Comparison of ENCODE assay signal across 14 mouse cellular contexts in genomic region chr9:98350318-98351144, GRCm38 (mm10).
DNase-seq lines count a peak whose midpoint lies in the region; ATAC-seq and TF ChIP-seq lines count a peak whose summit lies in the region.
"Had no signal": no experiment of that assay in that cellular context is flagged by ENCODE, and none has a peak within 500 bp of the region (broad histone marks: within the 10 kb centered on the region; RNA-seq: fewer than 3 reads in every experiment).

No protein-coding gene starts in this region.

- H3K36me3 ChIP-seq in intestine, embryonic 15.5 days, result no peaks in the 10 kb centered on the region
- peaks cover 5% of the 10 kb centered on the region; the same call in 1 of the 2 replicates for H3K36me3 ChIP-seq in intestine, postnatal 0 days (ENCODE audit: control insufficient read depth, insufficient read depth)
- no peaks in the 10 kb centered on the region for H3K36me3 ChIP-seq in forebrain, embryonic 12.5 days (replicated peaks)
- H3K36me3 ChIP-seq in hindbrain, postnatal 0 days (ENCODE audit: insufficient read depth, low read length), result no peaks in the 10 kb centered on the region
- H3K36me3 ChIP-seq in midbrain, embryonic 16.5 days (ENCODE audit: control insufficient read depth, insufficient read depth, low read length), result no peaks in the 10 kb centered on the region
- H3K36me3 ChIP-seq: embryonic facial prominence, embryonic 13.5 days had no signal

- H3K27ac ChIP-seq in intestine, embryonic 15.5 days, result peak overlapping the region; percentile 32; the same call in 1 of the 2 replicates
- no peak overlapping the region for H3K27ac ChIP-seq in intestine, postnatal 0 days (ENCODE audit: low read depth, low read length)
- H3K27ac ChIP-seq in forebrain, embryonic 12.5 days, result peak overlapping the region; percentile 46; the same call in 1 of the 2 replicates
- no peak overlapping the region for H3K27ac ChIP-seq in hindbrain, postnatal 0 days
- peak overlapping the region; percentile 30; the same call in 1 of the 2 replicates for H3K27ac ChIP-seq in midbrain, embryonic 16.5 days (ENCODE audit: low read length)
- H3K27ac ChIP-seq: embryonic facial prominence, embryonic 13.5 days had no signal

- H3K4me2 ChIP-seq in intestine, embryonic 15.5 days (replicated peaks), result no peak overlapping the region
- H3K4me2 ChIP-seq in intestine, postnatal 0 days (replicated peaks; ENCODE audit: low read depth), result no peak overlapping the region
- H3K4me2 ChIP-seq in forebrain, embryonic 12.5 days, result no peak overlapping the region
- no peak overlapping the region for H3K4me2 ChIP-seq in hindbrain, postnatal 0 days (ENCODE audit: low read depth, low read length)
- H3K4me2 ChIP-seq in midbrain, embryonic 16.5 days (ENCODE audit: low read length), result no peak overlapping the region
- H3K4me2 ChIP-seq: embryonic facial prominence, embryonic 13.5 days; heart, embryonic 12.5 days had no signal

- H3K9ac ChIP-seq in intestine, embryonic 15.5 days, result no peak overlapping the region
- no peak overlapping the region for H3K9ac ChIP-seq in intestine, postnatal 0 days (ENCODE audit: low read depth, low read length)
- no peak overlapping the region for H3K9ac ChIP-seq in forebrain, embryonic 12.5 days
- H3K9ac ChIP-seq in hindbrain, postnatal 0 days (replicated peaks; ENCODE audit: low read length), result no peak overlapping the region
- no peak overlapping the region for H3K9ac ChIP-seq in midbrain, embryonic 16.5 days (ENCODE audit: low read depth, low read length)
- H3K9ac ChIP-seq: embryonic facial prominence, embryonic 13.5 days; heart, embryonic 12.5 days had no signal

- ATAC-seq in intestine, embryonic 15.5 days, result no peak
- no peak for ATAC-seq in intestine, postnatal 0 days
- ATAC-seq in forebrain, embryonic 12.5 days (ENCODE audit: low FRiP score), result 0 out of 2 replicates have a peak, but pooled peaks have one; percentile 17
- ATAC-seq in hindbrain, postnatal 0 days, result peak; percentile 61
- peak; percentile 39 for ATAC-seq in midbrain, embryonic 16.5 days
- ATAC-seq in CD4-positive, CD25-positive, alpha-beta regulatory T cell, adult 4 months, result no peak
- ATAC-seq: intestine, embryonic 16.5 days had no signal

- no peaks in the 10 kb centered on the region for H3K27me3 ChIP-seq in intestine, embryonic 15.5 days (replicated peaks)
- no peaks in the 10 kb centered on the region for H3K27me3 ChIP-seq in intestine, postnatal 0 days (replicated peaks; ENCODE audit: control insufficient read depth, insufficient read depth, low read length)
- H3K27me3 ChIP-seq in forebrain, embryonic 12.5 days, result no peaks in the 10 kb centered on the region
- H3K27me3 ChIP-seq in hindbrain, postnatal 0 days (ENCODE audit: insufficient read depth, low read length), result no peaks in the 10 kb centered on the region
- H3K27me3 ChIP-seq in midbrain, embryonic 16.5 days (ENCODE audit: control insufficient read depth, insufficient read depth, low read depth, low read length), result no peaks in the 10 kb centered on the region
- H3K27me3 ChIP-seq: heart, embryonic 12.5 days had no signal

- WGBS in intestine, embryonic 15.5 days, result 21% methylated on average over 4 of the region's 4 CpGs
- WGBS in intestine, postnatal 0 days, result 36% methylated on average over 4 of the region's 4 CpGs
- WGBS in forebrain, embryonic 12.5 days, result 2% methylated on average over 4 of the region's 4 CpGs
- WGBS in hindbrain, postnatal 0 days, result 16% methylated on average over 4 of the region's 4 CpGs
- 8% methylated on average over 4 of the region's 4 CpGs for WGBS in midbrain, embryonic 16.5 days

- peaks cover 12% of the 10 kb centered on the region for H3K4me1 ChIP-seq in intestine, embryonic 15.5 days (replicated peaks)
- H3K4me1 ChIP-seq in intestine, postnatal 0 days (replicated peaks; ENCODE audit: control insufficient read depth, insufficient read depth, low read length), result peaks cover 8% of the 10 kb centered on the region; the same call in 1 of the 2 replicates
- H3K4me1 ChIP-seq in forebrain, embryonic 12.5 days, result peaks cover 20% of the 10 kb centered on the region
- no peaks in the 10 kb centered on the region for H3K4me1 ChIP-seq in hindbrain, postnatal 0 days (ENCODE audit: insufficient read depth, low read length)
- H3K4me1 ChIP-seq in midbrain, embryonic 16.5 days (ENCODE audit: control insufficient read depth, insufficient read depth, low read length), result peaks cover 10% of the 10 kb centered on the region

- no peak overlapping the region for H3K4me3 ChIP-seq in intestine, embryonic 15.5 days (replicated peaks)
- no peak overlapping the region for H3K4me3 ChIP-seq in intestine, postnatal 0 days (ENCODE audit: low read depth, low read length)
- no peak overlapping the region for H3K4me3 ChIP-seq in forebrain, embryonic 12.5 days (replicated peaks)
- no peak overlapping the region for H3K4me3 ChIP-seq in hindbrain, postnatal 0 days (ENCODE audit: low read length)
- H3K4me3 ChIP-seq in midbrain, embryonic 16.5 days (ENCODE audit: low read depth, low read length), result no peak overlapping the region
- H3K4me3 ChIP-seq: embryonic facial prominence, embryonic 13.5 days; heart, embryonic 12.5 days had no signal

- no peak for TF ChIP-seq CTCF in intestine, postnatal 0 days (IDR thresholded peaks at IDR 0.05; ENCODE audit: low read depth)
- no peak for TF ChIP-seq CTCF in hindbrain, postnatal 0 days (IDR thresholded peaks at IDR 0.05; ENCODE audit: low read depth)

- H3K9me3 ChIP-seq in intestine, embryonic 15.5 days, result no peaks in the 10 kb centered on the region
- no peaks in the 10 kb centered on the region for H3K9me3 ChIP-seq in intestine, postnatal 0 days (ENCODE audit: control insufficient read depth)
- no peaks in the 10 kb centered on the region for H3K9me3 ChIP-seq in forebrain, embryonic 12.5 days
- no peaks in the 10 kb centered on the region for H3K9me3 ChIP-seq in hindbrain, postnatal 0 days (ENCODE audit: low read length)
- H3K9me3 ChIP-seq in midbrain, embryonic 16.5 days (replicated peaks; ENCODE audit: control insufficient read depth, low read length, poor library complexity, severe bottlenecking), result no peaks in the 10 kb centered on the region
- H3K9me3 ChIP-seq: embryonic facial prominence, embryonic 13.5 days had no signal

- DNase-seq in hindbrain, postnatal 0 days (ENCODE audit: low spot score), result peak; percentile 33
- no peak for DNase-seq in layer of hippocampus, postnatal 25 days (ENCODE audit: extremely low spot score in 1 of 2, low spot score in 1 of 2)
- no peak for DNase-seq in thymus, postnatal 36 days
- DNase-seq: cerebellum, adult 9-10 months; left cerebral cortex, postnatal 4 days; right cerebral cortex, adult 18-20 months had no signal

Comparison
In these comparisons a context has a peak if more than half of its experiments do, and no peak if none do; other contexts are left out.
1. H3K27ac ChIP-seq: peak in intestine, embryonic 15.5 days (single experiment), forebrain, embryonic 12.5 days (single experiment) and midbrain, embryonic 16.5 days (single experiment); none in intestine, postnatal 0 days (single experiment) and hindbrain, postnatal 0 days (single experiment).
2. ATAC-seq: peak in forebrain, embryonic 12.5 days (single experiment), hindbrain, postnatal 0 days (single experiment) and midbrain, embryonic 16.5 days (single experiment); none in intestine, embryonic 15.5 days (single experiment), intestine, postnatal 0 days (single experiment) and CD4-positive, CD25-positive, alpha-beta regulatory T cell, adult 4 months (single experiment).